Mouse (Mus musculus) E14TG2a.4 (cell line): ENCODE measurements around the gene Ramp2.

Experiments
- CTCF ChIP-seq: conservative IDR thresholded peaks from 2 replicates; pipeline ENCODE4 v1.5.1; 2014; ENCODE audit warnings: low read length
- NANOG ChIP-seq: IDR thresholded peaks from 2 replicates; pipeline ENCODE4 v1.6.1; 2014; ENCODE audit warnings: borderline replicate concordance, low read length, mixed read lengths

GRCm38 (mm10) chr11:101230991-101231871 lies 14.6 kb upstream of the Ramp2 start:
- TF ChIP-seq CTCF = no peak
- no peak for TF ChIP-seq NANOG
